Mouse (Mus musculus) urinary bladder, postnatal 14 days (tissue): ENCODE results near the gene Wars2.

Experiments
- DNase-seq: peaks from one replicate; pipeline ENCODE4 v3.0.0; 2021; ENCODE audit warnings: low spot score

The Wars2 gene

DNA sequence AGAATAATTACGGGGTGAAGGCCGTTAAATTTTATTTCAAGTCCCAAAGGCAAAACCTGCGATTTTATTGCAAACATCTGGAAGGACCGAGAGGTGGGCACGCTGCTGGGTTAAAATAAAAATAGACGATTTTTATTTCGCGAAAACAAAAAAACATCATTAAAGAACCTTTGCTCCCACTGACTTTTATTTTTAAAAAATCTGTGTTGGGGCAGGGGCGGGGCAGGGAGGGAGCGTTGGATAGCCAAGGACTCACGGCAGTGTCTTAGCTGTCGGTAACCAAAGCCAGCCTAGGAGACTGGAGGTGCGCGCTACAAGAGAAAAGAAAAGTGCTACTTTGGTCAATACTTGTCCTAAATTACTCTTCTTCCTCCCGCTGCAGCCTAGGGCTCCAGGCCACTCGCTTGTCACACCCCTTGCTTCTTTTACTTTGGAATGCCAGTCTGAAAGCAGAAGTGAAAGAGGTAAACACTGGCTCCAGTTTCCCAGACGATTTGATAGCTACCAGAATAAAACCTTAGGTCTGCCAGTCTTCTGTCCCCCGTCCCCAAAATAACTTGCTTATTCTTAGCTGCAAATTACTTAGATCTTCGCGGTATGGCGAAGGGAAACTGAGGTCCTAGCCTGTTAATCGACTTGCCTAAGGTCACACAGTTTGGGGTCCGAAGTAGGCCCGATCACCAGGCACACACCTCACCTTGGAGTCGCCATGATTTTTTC is 108.1 kb downstream of the Wars2 start:
- DNase-seq: no peak

DNA sequence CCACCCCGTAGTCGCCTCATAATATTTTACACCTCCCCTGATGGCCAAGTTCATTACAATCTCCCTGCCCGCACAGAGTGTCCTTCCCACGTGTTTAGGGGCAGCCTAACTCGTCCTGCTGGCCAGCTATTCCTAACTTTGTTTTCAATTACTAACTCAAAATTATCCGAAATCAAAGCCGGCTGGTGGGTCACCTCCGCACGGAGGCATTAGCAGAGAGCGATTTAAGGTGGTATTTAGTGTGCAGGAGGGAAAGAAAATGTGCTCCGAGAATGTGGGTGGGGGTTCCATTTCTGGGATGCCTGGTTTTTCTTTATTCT is 108.6 kb downstream of the Wars2 start:
- no peak for DNase-seq

DNA sequence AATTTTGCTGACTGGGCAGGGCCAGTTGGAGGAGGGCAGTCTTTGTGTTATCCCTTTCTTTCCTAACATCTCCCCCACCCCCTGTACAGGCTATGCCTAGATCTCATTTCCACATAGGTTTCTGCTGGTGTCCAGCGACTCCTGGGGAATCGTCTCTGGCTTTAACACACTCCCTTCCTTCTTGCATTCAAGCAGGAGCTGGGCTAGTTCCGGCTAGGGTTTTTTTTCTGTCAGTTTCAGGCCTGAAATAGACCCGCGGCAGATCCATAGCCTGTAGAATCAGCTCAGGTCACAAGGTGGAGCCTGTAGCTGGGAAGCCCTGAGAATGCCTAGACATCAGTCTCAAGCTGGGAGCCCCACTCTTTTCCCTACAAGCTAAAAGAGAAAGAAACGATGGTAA is 109.0 kb downstream of the Wars2 start:
- no peak for DNase-seq

DNA sequence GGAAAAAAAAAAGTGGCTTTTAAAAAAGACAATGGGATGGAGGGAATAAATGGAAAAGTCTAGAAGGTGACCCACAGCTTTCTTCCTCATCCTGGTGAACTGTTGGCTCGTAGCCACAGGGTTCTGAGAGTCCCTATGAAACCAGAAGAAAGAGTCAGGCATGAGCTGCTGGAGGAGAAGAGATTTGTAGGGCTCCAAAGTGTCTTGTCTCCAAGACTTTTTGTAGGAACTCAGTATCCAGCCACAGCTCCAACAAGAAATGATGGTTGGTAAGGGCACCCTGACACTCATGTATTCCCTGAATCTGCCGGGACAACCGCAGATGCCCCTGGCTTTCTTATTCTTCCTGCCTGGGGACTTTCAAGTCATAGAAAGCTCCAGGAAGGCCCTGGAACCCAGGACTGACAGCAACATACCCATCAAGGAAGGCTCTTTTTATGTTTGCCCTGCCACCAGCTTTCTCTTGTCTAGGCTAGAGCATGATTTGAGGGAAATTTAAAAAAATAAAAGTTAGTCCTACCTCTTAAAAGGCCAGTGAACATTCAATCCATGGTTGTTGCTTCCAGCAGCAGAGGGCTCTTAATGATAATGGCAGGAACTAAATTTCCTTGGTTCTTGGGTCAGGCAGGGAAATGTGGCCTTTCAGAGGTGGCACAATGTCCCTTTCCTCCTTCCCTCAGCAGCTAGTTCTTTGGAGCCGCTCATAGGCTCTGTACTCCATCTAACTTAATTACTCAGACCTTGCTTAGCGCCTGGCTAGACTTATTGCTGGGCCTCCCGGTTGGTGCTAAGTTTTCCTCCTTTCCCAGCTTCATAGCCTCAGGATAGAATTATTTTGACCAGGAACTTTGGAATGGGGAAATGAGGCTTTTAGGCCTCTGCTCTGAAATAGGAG is 110.7 kb downstream of the Wars2 start:
- no peak for DNase-seq

DNA sequence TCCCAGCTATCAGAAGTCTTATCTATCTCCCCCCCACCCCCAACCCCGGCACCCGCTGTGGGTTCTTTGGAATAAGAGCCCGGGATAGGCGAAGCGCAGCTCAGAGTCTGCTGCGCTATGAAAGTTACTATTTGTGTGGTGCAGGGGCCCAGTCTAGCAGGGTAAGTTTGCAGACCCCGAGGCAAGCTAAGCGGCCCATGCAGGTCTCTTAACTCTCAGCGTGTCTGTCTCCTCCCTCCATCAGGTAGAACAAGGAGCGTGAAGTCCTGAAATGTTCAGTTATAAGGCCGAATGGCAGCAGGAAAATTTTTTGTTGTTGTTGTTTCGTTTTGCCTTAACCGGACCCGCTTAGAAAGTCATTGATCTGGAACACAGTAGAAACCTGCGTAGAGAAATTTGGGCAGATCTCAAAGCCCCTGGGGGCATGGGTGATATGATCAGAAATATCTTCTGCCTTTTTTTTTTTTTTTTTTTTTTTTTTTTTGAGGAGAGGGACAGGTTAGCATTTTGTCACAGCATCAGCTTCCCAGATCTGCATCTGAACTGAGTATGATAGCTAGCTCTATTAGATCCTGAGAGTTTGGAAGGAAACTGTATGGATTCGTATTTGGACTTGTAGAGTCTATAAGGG is 111.7 kb downstream of the Wars2 start:
- no peak for DNase-seq

DNA sequence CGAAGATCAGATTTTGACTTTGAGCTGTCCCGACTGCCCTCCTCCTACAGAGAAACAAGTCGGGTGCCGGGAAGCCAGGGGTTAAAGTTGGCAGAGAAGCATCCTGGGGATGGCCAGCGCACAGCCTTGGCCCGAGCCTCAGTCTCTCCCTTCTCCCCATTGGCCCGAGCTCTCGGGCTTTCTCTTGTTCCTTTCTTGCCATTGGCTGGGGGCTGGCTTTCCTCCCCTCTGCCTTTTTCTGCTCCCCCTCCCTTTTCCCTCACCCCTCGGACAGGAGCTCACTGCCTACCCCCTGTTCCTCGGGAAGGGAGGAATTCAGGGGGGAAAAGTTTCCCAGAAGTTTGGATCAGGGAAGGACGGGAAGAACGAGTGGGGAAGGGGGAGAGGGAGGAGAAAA is 112.2 kb downstream of the Wars2 start:
- no peak for DNase-seq

DNA sequence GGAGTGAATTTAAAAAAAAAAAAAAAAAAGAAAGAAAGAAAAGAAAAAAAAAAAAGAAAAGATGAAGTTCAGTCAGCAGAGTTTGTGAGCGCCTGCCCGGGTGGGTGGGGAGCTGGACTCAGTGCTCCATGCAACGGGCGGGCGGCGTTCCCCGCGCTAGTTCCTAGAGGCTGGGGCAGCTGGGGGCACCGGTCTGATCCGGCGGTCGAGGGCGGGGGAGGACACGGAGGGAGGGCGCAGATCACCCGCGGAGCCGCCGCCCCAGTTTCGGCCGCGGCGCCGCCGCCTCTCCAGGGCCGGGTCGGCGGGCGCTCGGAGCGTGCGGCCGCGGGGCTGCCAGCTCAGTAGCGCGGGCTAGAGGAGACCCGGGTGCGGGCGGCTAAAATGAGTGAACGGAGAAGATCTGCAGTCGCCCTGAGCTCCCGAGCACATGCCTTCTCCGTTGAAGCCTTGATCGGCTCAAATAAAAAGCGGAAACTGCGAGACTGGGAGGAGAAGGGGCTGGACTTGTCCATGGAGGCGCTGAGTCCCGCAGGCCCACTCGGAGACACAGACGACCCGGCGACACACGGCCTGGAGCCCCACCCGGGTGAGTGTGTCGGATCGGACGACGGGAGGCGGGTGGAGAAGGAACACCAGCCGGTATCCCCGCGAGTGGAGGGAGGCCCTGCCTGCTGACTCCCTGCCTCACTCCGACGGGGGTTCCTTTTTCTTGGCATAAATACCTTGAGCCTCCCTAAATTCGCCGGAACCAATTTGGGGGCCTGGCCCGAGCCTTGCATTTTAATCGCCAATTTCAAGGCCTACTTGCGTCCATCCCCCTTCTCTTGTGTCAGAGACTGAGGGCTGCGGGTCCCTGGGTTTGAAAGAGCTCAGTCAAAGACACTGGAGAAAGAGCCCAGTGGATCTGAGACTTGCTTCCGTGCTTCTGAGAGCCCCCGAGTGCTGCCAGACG is 112.9 kb downstream of the Wars2 start:
- no peak for DNase-seq

DNA sequence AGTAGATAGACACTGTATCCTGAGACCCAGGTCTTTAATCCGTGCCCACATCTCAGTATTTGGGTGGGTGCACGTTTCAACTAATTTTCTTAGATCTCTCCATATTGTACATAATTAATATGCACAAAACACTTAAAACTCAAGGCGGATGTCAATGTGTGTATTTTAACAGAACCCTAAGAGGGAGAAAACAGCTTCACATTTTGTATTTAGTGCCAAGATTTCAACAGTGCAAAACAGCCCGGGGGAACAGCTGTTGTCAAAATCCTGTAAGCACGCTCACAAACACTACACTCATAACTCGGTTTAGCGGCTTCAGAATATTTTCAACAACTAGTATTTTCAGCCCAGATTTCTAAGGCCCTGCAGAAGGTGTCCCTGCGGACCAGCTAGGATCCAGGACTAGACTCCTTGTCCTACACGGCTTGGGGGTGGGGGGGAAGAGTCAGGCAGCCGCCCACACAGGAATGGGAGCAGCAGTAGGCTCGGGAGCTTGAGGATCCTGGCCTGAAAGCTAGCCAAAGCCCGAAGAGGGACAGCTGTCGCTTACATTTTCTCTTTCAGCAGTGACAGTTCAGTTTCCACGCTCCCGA is 113.8 kb downstream of the Wars2 start:
- DNase-seq: no peak

DNA sequence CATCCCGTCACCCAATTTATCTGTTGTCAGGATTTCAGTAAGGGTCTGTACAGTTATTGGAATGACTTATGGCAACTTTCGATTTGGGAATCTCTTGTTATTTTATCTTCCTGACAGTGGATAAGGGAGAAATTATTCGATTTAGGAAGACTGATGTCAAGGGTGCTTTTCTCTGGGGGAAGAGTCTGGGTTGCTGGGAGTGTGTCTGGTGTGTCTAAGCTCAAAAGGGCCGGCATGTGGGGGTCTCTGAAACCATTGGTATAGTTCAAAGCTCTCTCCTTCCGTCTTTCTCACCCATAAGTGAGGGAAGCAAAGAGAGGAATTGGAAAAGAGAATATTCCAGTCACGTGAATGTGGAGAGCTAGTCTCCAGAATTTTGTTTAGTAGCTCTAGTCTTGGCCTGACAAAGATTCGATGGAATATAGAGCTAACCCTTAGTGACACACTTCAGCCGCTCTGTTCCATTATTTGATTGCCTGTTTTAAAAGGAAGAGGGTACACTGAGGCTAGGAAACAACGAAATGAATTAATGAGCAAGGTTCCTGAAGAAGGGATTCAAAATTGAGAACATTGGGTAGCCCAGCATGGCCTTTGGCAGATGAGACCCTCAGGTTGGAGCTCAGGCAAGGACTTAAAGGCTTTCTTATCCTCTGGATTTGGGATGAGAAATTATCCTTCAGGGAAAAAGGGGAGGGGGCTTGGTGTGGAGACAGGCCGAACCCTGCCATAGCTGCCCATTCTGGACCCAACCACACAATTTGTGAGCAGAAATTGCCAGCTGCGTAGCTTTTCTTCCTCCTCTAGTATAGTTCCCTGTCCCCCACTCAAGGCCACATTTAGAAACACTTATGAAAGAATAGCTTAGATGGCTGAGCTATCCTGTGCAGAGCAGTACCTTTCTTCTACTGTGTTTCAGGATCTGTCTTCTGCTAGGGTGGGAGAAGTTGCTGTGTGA is 114.8 kb downstream of the Wars2 start:
- DNase-seq: no peak

DNA sequence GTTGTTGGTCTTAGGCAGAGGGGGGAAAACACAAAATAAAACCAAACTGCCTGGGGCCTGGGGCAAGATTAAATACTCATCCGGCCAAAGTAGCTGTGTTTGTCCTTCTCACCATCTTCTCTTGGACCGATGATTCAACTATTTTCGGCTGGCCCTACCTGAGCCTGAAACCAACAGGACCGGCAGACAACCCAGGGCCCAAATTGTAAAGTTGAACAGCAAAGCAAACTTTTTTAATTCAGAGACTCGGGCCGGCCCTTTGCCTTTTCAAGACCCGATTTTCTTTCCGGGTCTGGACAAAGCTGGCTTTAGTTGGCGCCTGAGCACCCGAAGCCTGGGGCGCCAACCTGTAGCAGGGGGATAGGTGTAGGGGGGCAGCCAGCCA is 115.5 kb downstream of the Wars2 start:
- no peak for DNase-seq

DNA sequence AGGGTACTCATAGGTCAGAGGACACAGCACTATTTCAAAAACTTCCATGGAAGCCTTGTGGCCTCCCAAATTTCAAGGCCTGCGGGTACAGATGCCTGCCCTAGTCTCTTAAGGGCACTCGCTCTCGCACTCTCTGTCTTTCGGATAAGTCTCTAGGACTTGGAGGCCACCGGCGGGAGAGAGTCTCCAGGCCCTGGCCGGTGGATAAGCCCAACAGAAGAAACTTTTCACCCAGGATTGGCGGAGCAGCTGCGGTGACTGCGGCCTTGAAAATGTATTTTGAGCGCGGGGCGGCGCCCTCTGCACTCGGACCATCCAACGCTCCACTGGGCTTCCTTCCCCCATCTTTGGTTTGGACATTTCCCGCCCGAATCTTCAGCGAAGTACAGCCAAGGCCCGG is 115.9 kb downstream of the Wars2 start:
- DNase-seq: no peak

DNA sequence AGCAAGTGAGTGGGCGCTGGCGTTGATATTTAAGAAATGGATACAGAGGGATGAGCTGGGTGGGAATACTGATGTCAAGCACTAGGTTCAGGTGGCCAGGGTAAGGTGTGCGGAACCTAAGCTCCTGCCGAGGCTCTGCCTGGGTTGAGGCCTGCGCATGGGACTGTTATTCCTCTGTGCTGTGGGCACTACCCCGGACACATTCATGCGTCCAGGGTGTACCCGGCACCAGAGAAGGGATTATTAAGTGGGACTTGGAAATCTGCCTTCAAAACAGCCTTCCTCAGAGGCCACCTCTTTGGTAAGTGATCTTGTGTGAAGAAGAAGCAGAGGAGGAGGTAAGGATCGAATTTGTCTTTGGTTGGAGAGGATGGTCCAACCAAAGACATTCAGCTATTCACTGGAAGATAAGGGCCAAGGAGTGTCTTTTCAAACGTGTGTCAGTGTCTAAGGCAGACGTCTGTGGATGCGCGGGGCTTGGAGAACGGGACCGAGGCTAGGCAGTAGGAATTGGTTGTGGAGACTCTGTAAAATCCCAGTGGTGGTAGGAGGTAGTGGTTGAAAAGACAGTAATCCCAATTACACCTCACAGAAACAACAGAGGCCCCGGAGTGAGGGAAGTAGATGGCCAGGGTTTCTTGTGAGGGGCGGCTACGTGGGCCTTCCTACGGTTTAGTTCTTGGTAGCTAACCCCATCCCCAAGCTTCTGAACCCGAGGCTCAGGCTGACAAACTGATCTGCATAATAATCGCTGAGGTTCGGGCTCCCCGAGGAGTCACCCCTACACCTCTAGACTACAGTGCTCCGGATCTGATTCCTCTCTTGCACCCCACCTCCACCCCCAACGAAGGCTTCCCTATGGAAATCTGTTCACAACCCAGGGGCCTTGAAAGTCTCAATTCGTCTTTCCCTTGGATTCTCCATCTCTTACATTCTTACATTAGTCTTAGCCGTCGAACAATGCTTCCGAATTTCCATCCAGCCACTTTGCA is 117.0 kb downstream of the Wars2 start:
- no peak for DNase-seq

DNA sequence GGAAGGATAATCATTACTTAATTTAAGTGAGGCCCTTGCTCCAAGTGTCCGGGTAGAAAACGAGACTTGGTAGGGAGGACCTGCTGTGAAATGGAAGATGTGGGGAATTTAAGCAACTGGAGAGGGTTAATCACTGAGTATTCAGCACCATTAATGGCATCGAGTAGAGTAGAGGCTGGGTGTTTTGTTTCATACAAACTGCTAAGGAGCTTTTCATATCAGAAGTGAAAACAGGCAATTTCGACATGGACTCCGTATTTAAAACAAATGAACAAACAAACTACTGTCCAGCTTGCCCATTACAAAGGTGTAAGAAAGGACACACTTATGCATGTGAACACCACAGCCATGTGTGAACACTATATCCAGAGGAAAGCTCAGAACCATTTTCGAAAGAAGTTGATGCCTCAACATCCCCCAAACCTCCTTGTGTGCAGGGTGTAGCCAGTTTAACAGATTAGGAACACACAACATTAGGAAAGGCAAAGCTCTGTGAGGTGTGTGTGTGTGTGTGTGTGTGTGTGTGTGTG is 118.9 kb downstream of the Wars2 start:
- DNase-seq: no peak

DNA sequence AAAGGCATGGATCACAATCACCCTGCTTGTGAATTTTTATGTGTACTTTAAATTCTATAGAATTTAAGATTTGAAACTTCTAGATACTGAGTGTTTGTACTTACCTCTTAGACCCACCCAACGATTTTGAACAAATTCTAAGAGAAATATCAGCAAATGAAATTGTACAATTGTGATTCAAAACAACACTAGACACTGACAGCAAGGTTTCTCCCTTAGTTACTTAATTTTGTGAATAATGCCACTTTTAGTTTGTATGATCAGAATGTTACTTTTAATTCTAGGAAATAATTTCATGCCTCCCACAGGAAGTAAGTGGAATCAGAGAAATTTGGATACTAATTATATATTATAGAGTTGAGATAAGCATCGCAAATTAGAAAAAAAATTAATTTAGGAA is 119.5 kb downstream of the Wars2 start:
- no peak for DNase-seq

DNA sequence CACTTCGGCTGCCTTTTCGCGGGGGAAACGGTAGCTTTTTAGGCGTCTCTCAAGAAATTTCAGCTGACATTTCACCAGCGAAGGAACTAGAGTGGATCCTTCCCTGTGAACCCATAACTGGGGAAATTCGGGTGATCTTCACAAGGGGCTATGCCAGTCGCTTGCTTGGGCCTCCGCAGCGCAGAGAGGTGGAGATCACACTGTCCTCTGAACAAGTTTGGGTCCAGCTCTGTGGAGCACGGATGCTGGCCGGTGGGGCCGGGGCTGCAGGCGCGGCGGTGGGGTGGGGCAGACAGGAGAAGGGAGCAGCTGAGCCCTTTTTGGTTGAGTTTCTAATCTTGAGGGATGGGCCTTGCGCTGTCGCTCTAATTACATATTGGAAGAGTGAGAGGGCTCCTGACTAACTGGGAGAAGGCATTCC is 120.5 kb downstream of the Wars2 start:
- DNase-seq: no peak

DNA sequence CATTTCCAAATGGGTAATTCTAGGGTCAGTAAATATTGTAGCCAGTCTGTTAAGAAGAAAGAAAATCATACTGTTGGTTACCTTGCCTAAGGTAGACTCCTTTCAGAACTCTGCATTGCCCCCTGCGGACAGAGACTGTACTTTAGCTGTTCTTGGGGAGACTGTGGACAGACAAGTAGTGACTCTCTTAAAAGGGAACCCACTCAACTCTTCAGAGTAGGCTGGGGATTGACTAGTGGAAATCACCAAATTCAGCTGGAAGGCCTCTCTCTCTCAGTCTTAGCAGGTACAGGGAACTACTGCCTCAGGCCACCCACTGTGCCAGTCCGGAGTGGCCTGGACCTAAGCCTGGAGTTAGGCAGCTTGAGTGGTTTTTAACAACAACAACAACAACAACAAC is 121.1 kb downstream of the Wars2 start:
- DNase-seq: no peak

DNA sequence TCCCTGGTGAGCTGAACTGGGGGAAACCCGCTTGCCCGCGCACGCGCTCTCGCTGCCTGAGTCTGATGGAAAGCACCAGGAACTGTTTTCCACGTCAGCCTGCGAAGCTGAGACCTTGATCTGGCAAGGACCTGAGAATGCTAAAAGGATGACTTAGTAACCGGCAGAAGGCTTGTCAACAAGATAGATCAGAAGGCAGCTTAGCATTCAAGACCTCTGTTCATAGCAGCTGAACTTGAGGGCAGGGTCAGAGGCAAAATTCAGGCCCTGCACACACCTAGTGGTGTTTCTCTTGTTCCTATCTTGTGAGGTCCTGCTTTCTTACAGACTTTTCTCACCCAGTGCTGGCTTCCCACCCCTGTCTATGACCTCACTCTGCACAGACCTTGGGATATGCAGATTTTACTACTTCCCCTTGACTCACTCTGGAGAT is 122.6 kb downstream of the Wars2 start:
- DNase-seq: no peak

DNA sequence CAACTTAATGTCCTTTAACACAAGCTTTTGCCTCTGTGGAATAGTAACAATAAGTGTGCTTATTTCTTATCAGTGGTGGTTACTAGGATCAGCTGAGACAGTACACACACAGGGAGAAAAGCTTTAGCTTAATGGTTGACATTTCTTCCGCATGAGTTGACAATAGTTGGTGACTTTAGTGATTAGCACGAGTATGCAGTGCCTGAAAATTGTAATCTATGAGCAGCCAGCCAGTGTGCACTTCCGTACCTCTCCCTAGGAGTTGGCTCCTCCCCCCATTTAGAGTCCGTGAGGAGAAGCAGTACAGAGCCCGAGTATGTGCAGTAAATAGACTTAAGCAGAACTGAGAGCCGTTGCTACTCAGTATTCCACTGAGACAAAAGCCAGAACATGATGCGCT is 123.8 kb downstream of the Wars2 start:
- no peak for DNase-seq

DNA sequence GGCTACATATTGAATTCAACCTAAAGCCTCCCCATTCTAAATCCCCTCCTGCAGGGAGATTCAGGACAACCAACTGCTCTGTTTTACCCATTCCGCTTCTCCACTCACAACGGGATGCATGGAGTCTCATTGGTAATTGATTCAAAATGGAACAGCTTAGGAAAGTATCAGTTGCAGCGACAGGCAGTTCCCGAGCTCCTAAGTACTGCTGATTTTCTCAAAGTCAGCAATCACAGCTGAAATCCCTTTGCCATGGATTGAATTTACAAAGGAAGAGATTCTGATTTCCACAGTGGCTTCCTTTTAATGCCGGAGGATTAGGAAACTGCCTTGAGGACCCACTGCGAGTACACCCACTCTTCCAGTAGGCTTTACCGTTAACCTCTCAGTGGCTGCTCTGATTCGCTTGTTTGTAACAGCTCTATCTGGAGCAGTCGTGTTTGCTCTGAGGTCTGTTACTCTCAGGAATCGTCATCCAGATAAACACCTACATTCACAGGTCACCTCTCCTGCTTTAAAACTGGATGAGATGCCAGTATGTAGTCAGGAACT is 126.0 kb downstream of the Wars2 start:
- no peak for DNase-seq
